Mouse (Mus musculus): ENCODE measurements around the gene 2210010C04Rik. TPM values are rescaled to one million over a fixed set of nuclear protein-coding genes. Genes with fewer than 3 reads are reported as not detected.

2210010C04Rik gene
- polyA plus RNA-seq, 1 experiment from 2014 or later: not detected

Other genes with a start within 250 kb of the 2210010C04Rik start
- gene Moxd2, start 148.0 kb downstream of the 2210010C04Rik start, polyA plus RNA-seq (2016; fragmentation: Nextera tagmentation; extraction: Ambion mirVana): not detected in 2 replicates
- gene Prss58, start 135.1 kb downstream of the 2210010C04Rik start, polyA plus RNA-seq (2016; fragmentation: Nextera tagmentation; extraction: Ambion mirVana): not detected in 2 replicates
- not detected in 2 replicates for gene 1700074P13Rik, start 95.0 kb downstream of the 2210010C04Rik start, polyA plus RNA-seq (2016; fragmentation: Nextera tagmentation; extraction: Ambion mirVana)
- gene Gm4744, start 83.6 kb downstream of the 2210010C04Rik start, polyA plus RNA-seq (2016; fragmentation: Nextera tagmentation; extraction: Ambion mirVana): not detected in 2 replicates
- not detected in 2 replicates for gene 1810009J06Rik, start 70.8 kb downstream of the 2210010C04Rik start, polyA plus RNA-seq (2016; fragmentation: Nextera tagmentation; extraction: Ambion mirVana)
- gene Gm2663, start 36.0 kb downstream of the 2210010C04Rik start, polyA plus RNA-seq (2016; fragmentation: Nextera tagmentation; extraction: Ambion mirVana): not detected in 2 replicates